Comparison of ENCODE assay signal across 8 mouse cellular contexts in the genomic region with DNA sequence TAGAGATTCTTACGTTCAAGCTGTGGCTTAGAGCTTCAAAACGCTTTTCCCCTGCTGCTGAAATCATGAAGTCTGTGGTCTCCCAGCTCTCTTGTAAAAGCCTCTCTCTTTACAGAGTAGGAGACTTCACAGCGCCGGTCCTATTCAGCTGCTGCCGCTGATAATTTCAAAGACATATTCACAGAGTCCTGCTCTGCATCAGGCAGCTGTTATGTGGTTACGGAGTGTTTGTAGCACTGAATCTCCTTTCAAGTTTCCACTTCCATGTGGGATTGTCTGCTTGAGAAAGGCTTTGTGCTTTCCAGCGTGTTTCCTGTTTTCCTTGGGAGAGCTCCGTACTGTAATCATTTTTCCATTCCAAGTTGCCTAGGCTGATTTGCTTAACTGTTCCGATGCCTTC. TPM values are rescaled to one million over a fixed set of nuclear protein-coding genes. Genes with fewer than 3 reads are reported as not detected.
A peak's percentile ranks its signal among the peaks of the same experiment; 100 is the strongest.
DNase-seq lines count a peak whose midpoint lies in the region; ATAC-seq and TF ChIP-seq lines count a peak whose summit lies in the region.

No protein-coding gene starts in this region.

- H3K36me3 ChIP-seq in midbrain, embryonic 12.5 days = no peaks in the 10 kb centered on the region
- no peaks in the 10 kb centered on the region for H3K36me3 ChIP-seq in midbrain, embryonic 10.5 days
- no peaks in the 10 kb centered on the region for H3K36me3 ChIP-seq in embryonic facial prominence, embryonic 15.5 days
- H3K36me3 ChIP-seq in hindbrain, embryonic 10.5 days = no peaks in the 10 kb centered on the region
- no peaks in the 10 kb centered on the region for H3K36me3 ChIP-seq in liver, embryonic 14.5 days (replicated peaks; ENCODE audit: control insufficient read depth, insufficient read depth, low read depth)
- no peaks in the 10 kb centered on the region for H3K36me3 ChIP-seq in stomach, postnatal 0 days (ENCODE audit: control insufficient read depth, insufficient read depth, low read length)

- 40% methylated on average over 9 of the region's 9 CpGs for WGBS in midbrain, embryonic 12.5 days
- 74% methylated on average over 9 of the region's 9 CpGs for WGBS in midbrain, embryonic 10.5 days
- WGBS in embryonic facial prominence, embryonic 15.5 days = 13% methylated on average over 9 of the region's 9 CpGs
- 53% methylated on average over 9 of the region's 9 CpGs for WGBS in hindbrain, embryonic 10.5 days
- WGBS in liver, embryonic 14.5 days (ENCODE audit: insufficient replicate concordance) = 14% methylated on average over 9 of the region's 9 CpGs
- 24% methylated on average over 9 of the region's 9 CpGs for WGBS in stomach, postnatal 0 days

- peaks cover 3% of the 10 kb centered on the region; the same call in 1 of the 2 replicates for H3K27me3 ChIP-seq in midbrain, embryonic 12.5 days
- no peaks in the 10 kb centered on the region for H3K27me3 ChIP-seq in midbrain, embryonic 10.5 days (ENCODE audit: low read depth, poor library complexity, severe bottlenecking)
- no peaks in the 10 kb centered on the region for H3K27me3 ChIP-seq in embryonic facial prominence, embryonic 15.5 days
- H3K27me3 ChIP-seq in hindbrain, embryonic 10.5 days (ENCODE audit: insufficient read depth, poor library complexity, severe bottlenecking) = no peaks in the 10 kb centered on the region
- H3K27me3 ChIP-seq in liver, embryonic 14.5 days (ENCODE audit: control insufficient read depth, insufficient read depth, low read length) = no peaks in the 10 kb centered on the region
- H3K27me3 ChIP-seq in stomach, postnatal 0 days (ENCODE audit: control insufficient read depth, insufficient read depth, low read length) = no peaks in the 10 kb centered on the region

- DNase-seq in midbrain, embryonic 10.5 days (ENCODE audit: low spot score) = no peak
- DNase-seq in hindbrain, embryonic 10.5 days (ENCODE audit: low spot score) = no peak
- no peak for DNase-seq in liver, embryonic 14.5 days (ENCODE audit: low read depth in 3 of 3, low spot score in 3 of 3)
- no peak for DNase-seq in stomach, postnatal 0 days (ENCODE audit: low spot score)
- DNase-seq in thymus, postnatal 0 days (ENCODE audit: low spot score) = no peak
- DNase-seq in gastrocnemius, postnatal 14 days = no peak

- 0 out of 2 replicates have a peak, but pooled peaks have one; percentile 38 for ATAC-seq in midbrain, embryonic 12.5 days (ENCODE audit: low FRiP score, low read depth)
- ATAC-seq in embryonic facial prominence, embryonic 15.5 days (ENCODE audit: insufficient number of reproducible peaks, low FRiP score, low TSS enrichment, low read depth) = peak; percentile 83
- ATAC-seq in liver, embryonic 14.5 days (ENCODE audit: insufficient read depth) = no peak
- no peak; the same call in 1 of the 2 replicates for ATAC-seq in stomach, postnatal 0 days (ENCODE audit: low FRiP score, low TSS enrichment)

- intact Hi-C loops in gastrocnemius, postnatal 14 days (cut with DNase I; ENCODE audit: low total_unique reads) = no loop called here

- no peak overlapping the region for H3K4me3 ChIP-seq in midbrain, embryonic 12.5 days
- H3K4me3 ChIP-seq in midbrain, embryonic 10.5 days = no peak overlapping the region
- H3K4me3 ChIP-seq in embryonic facial prominence, embryonic 15.5 days (replicated peaks) = peak overlapping the region; percentile 25
- H3K4me3 ChIP-seq in hindbrain, embryonic 10.5 days = no peak overlapping the region
- 0 out of 4 replicates have a peak overlapping the region, but pooled peaks of 1 of the 2 experiments have one; percentile 16 for H3K4me3 ChIP-seq in liver, embryonic 14.5 days (ENCODE audit: insufficient read depth in 1 of 2, low read depth in 2 of 2, low read length in 2 of 2)
- peak overlapping the region; percentile 13 for H3K4me3 ChIP-seq in stomach, postnatal 0 days (ENCODE audit: low read depth, low read length)

- TF ChIP-seq CTCF in liver, embryonic 14.5 days (IDR thresholded peaks at IDR 0.05; ENCODE audit: low read depth) = no peak
- no peak for TF ChIP-seq CTCF in stomach, postnatal 0 days (IDR thresholded peaks at IDR 0.05; ENCODE audit: low read depth)

- peak overlapping the region; percentile 31; the same call in 1 of the 2 replicates for H3K27ac ChIP-seq in midbrain, embryonic 12.5 days (replicated peaks)
- H3K27ac ChIP-seq in midbrain, embryonic 10.5 days (replicated peaks) = no peak overlapping the region
- peak overlapping the region; percentile 89 for H3K27ac ChIP-seq in embryonic facial prominence, embryonic 15.5 days (replicated peaks)
- H3K27ac ChIP-seq in hindbrain, embryonic 10.5 days = 0 out of 2 replicates have a peak overlapping the region, but pooled peaks have one; percentile 35
- H3K27ac ChIP-seq in liver, embryonic 14.5 days = no peak overlapping the region
- peak overlapping the region; percentile 72 for H3K27ac ChIP-seq in stomach, postnatal 0 days (replicated peaks)

- no peaks in the 10 kb centered on the region for H3K9me3 ChIP-seq in midbrain, embryonic 12.5 days
- H3K9me3 ChIP-seq in midbrain, embryonic 10.5 days (replicated peaks) = no peaks in the 10 kb centered on the region
- no peaks in the 10 kb centered on the region for H3K9me3 ChIP-seq in embryonic facial prominence, embryonic 15.5 days (replicated peaks)
- no peaks in the 10 kb centered on the region for H3K9me3 ChIP-seq in hindbrain, embryonic 10.5 days
- H3K9me3 ChIP-seq in liver, embryonic 14.5 days (ENCODE audit: control insufficient read depth, low read length) = no peaks in the 10 kb centered on the region
- no peaks in the 10 kb centered on the region for H3K9me3 ChIP-seq in stomach, postnatal 0 days (ENCODE audit: control insufficient read depth, low read length)

- H3K4me1 ChIP-seq in midbrain, embryonic 12.5 days = 0 out of 2 replicates have a peak, but pooled peaks cover 13% of the 10 kb centered on the region
- peaks cover 8% of the 10 kb centered on the region; the same call in 1 of the 2 replicates for H3K4me1 ChIP-seq in midbrain, embryonic 10.5 days
- H3K4me1 ChIP-seq in embryonic facial prominence, embryonic 15.5 days = peaks cover 48% of the 10 kb centered on the region
- H3K4me1 ChIP-seq in hindbrain, embryonic 10.5 days (replicated peaks) = peaks cover 13% of the 10 kb centered on the region; the same call in 1 of the 2 replicates
- peaks cover 2 to 9% of the 10 kb centered on the region in 2 experiments; a peak in 2 of 4 replicates for H3K4me1 ChIP-seq in liver, embryonic 14.5 days (replicated peaks; ENCODE audit: control insufficient read depth in 2 of 2, insufficient read depth in 2 of 2, low read length in 1 of 2)
- H3K4me1 ChIP-seq in stomach, postnatal 0 days (replicated peaks; ENCODE audit: control insufficient read depth, insufficient read depth) = no peaks in the 10 kb centered on the region

- H3K4me2 ChIP-seq in midbrain, embryonic 12.5 days (replicated peaks) = peak overlapping the region; percentile 13; the same call in 1 of the 2 replicates
- H3K4me2 ChIP-seq in embryonic facial prominence, embryonic 15.5 days (replicated peaks) = peak overlapping the region; percentile 40
- H3K4me2 ChIP-seq in liver, embryonic 14.5 days (ENCODE audit: low read depth) = peak overlapping the region; percentile 46
- peak overlapping the region; percentile 42 for H3K4me2 ChIP-seq in stomach, postnatal 0 days (replicated peaks; ENCODE audit: low read depth)

- no peak for TF ChIP-seq EP300 in liver, embryonic 14.5 days (IDR thresholded peaks at IDR 0.05; ENCODE audit: low read depth)
- no peak for TF ChIP-seq EP300 in stomach, postnatal 0 days (optimal IDR thresholded peaks at IDR 0.05)

- no peak overlapping the region for H3K9ac ChIP-seq in midbrain, embryonic 12.5 days (replicated peaks)
- H3K9ac ChIP-seq in embryonic facial prominence, embryonic 15.5 days = no peak overlapping the region
- no peak overlapping the region; the same call in 1 of the 2 replicates for H3K9ac ChIP-seq in liver, embryonic 14.5 days (replicated peaks)
- H3K9ac ChIP-seq in stomach, postnatal 0 days (ENCODE audit: low read length) = peak overlapping the region; percentile 35; the same call in 1 of the 2 replicates

RNA-seq across cellular contexts. Expression of a gene that starts 30.1 kb away (rescaled TPM):
- 23.2 and 30.0 TPM in 2 replicates for polyA plus RNA-seq in midbrain, embryonic 12.5 days (2016; fragmentation: Nextera tagmentation; extraction: Ambion mirVana)
- polyA plus RNA-seq in midbrain, embryonic 10.5 days (2016; fragmentation: Nextera tagmentation; extraction: Ambion mirVana) = 27.9 and 33.8 TPM in 2 replicates
- 24.4 and 31.1 TPM in 2 replicates for polyA plus RNA-seq in embryonic facial prominence, embryonic 15.5 days (2015; fragmentation: Nextera tagmentation; extraction: Ambion mirVana)
- 28.2 and 30.4 TPM in 2 replicates for polyA plus RNA-seq in hindbrain, embryonic 10.5 days (2016; fragmentation: Nextera tagmentation; extraction: Ambion mirVana)
- polyA plus RNA-seq in liver, embryonic 14.5 days (2012; rRNA removed) = 5.8 and 9.2 TPM in 2 replicates
- 9.9 and 11.4 TPM in 2 replicates for polyA plus RNA-seq in liver, embryonic 14.5 days (2014; fragmentation: Nextera tagmentation; extraction: Ambion mirVana)
- polyA plus RNA-seq in stomach, postnatal 0 days (2015; fragmentation: Nextera tagmentation; extraction: Ambion mirVana) = 17.3 and 17.6 TPM in 2 replicates
- polyA plus RNA-seq in thymus, postnatal 0 days (2015; fragmentation: Nextera tagmentation; extraction: Ambion mirVana) = 24.2 and 25.9 TPM in 2 replicates
- total RNA-seq in gastrocnemius, postnatal 14 days (2021) = 1 to 10 TPM; 3.7 to 4.0 TPM

RNA-seq across cellular contexts. Expression of a gene that starts 30.8 kb away (rescaled TPM):
- polyA plus RNA-seq in midbrain, embryonic 12.5 days (2016; fragmentation: Nextera tagmentation; extraction: Ambion mirVana) = 19.2 and 19.5 TPM in 2 replicates
- 18.7 and 19.5 TPM in 2 replicates for polyA plus RNA-seq in midbrain, embryonic 10.5 days (2016; fragmentation: Nextera tagmentation; extraction: Ambion mirVana)
- polyA plus RNA-seq in embryonic facial prominence, embryonic 15.5 days (2015; fragmentation: Nextera tagmentation; extraction: Ambion mirVana) = 15.3 and 16.2 TPM in 2 replicates
- polyA plus RNA-seq in hindbrain, embryonic 10.5 days (2016; fragmentation: Nextera tagmentation; extraction: Ambion mirVana) = 19.0 and 20.0 TPM in 2 replicates
- 2.7 and 4.5 TPM in 2 replicates for polyA plus RNA-seq in liver, embryonic 14.5 days (2012; rRNA removed)
- 7.9 and 8.4 TPM in 2 replicates for polyA plus RNA-seq in liver, embryonic 14.5 days (2014; fragmentation: Nextera tagmentation; extraction: Ambion mirVana)
- 12.6 and 13.0 TPM in 2 replicates for polyA plus RNA-seq in stomach, postnatal 0 days (2015; fragmentation: Nextera tagmentation; extraction: Ambion mirVana)
- polyA plus RNA-seq in thymus, postnatal 0 days (2015; fragmentation: Nextera tagmentation; extraction: Ambion mirVana) = 15.5 and 16.8 TPM in 2 replicates
- total RNA-seq in gastrocnemius, postnatal 14 days (2021) = 1 to 10 TPM; 7.1 to 8.3 TPM

RNA-seq across cellular contexts. Expression of a gene that starts 59.5 kb away (rescaled TPM):
- 11.8 and 12.5 TPM in 2 replicates for polyA plus RNA-seq in midbrain, embryonic 12.5 days (2016; fragmentation: Nextera tagmentation; extraction: Ambion mirVana)
- polyA plus RNA-seq in midbrain, embryonic 10.5 days (2016; fragmentation: Nextera tagmentation; extraction: Ambion mirVana) = 9.3 and 9.7 TPM in 2 replicates
- 14.7 and 15.8 TPM in 2 replicates for polyA plus RNA-seq in embryonic facial prominence, embryonic 15.5 days (2015; fragmentation: Nextera tagmentation; extraction: Ambion mirVana)
- 9.8 and 11.4 TPM in 2 replicates for polyA plus RNA-seq in hindbrain, embryonic 10.5 days (2016; fragmentation: Nextera tagmentation; extraction: Ambion mirVana)
- polyA plus RNA-seq in liver, embryonic 14.5 days (2012; rRNA removed) = 2.9 and 4.3 TPM in 2 replicates
- polyA plus RNA-seq in liver, embryonic 14.5 days (2014; fragmentation: Nextera tagmentation; extraction: Ambion mirVana) = 8.2 and 9.3 TPM in 2 replicates
- 7.5 and 7.6 TPM in 2 replicates for polyA plus RNA-seq in stomach, postnatal 0 days (2015; fragmentation: Nextera tagmentation; extraction: Ambion mirVana)
- polyA plus RNA-seq in thymus, postnatal 0 days (2015; fragmentation: Nextera tagmentation; extraction: Ambion mirVana) = 7.3 TPM in 2 replicates
- total RNA-seq in gastrocnemius, postnatal 14 days (2021) = 1 to 10 TPM; 1.9 to 2.1 TPM

Comparison
In these comparisons a context has a peak if more than half of its experiments do, and no peak if none do; other contexts are left out.
1. H3K27ac ChIP-seq: peak in midbrain, embryonic 12.5 days (single experiment), embryonic facial prominence, embryonic 15.5 days (single experiment), hindbrain, embryonic 10.5 days (single experiment) and stomach, postnatal 0 days (single experiment); none in midbrain, embryonic 10.5 days (single experiment) and liver, embryonic 14.5 days (single experiment).
2. ATAC-seq: peak in midbrain, embryonic 12.5 days (single experiment) and embryonic facial prominence, embryonic 15.5 days (single experiment); none in liver, embryonic 14.5 days (single experiment) and stomach, postnatal 0 days (single experiment).
3. H3K4me3 ChIP-seq: peak in embryonic facial prominence, embryonic 15.5 days (single experiment) and stomach, postnatal 0 days (single experiment); none in midbrain, embryonic 12.5 days (single experiment), midbrain, embryonic 10.5 days (single experiment) and hindbrain, embryonic 10.5 days (single experiment).
4. Peak in every context shown above with its lines, with median percentiles within 50 percentile points of each other: H3K4me2 ChIP-seq.